Mouse (Mus musculus) heart, embryonic 12.5 days (tissue): Measurements from ENCODE around the gene Caskin2. TPM values are rescaled to one million over a fixed set of nuclear protein-coding genes. Genes with fewer than 3 reads are reported as not detected.
"Not testable (repeated sequence)": the region's sequence is repeated elsewhere in the genome, so short reads cannot be mapped to it uniquely, and the experiment has no call there.

ENCODE experiments used
- ATAC-seq: fragments of 200-750 bp; cut with Nextera tagmentation; 2 replicates; pipeline ENCODE4 v1.8.0; 2017; ENCODE audit warnings: moderate TSS enrichment, moderate library complexity; ENCODE audit not compliant: insufficient number of reproducible peaks, low FRiP score
- H3K27ac ChIP-seq: fragments of 300-500 bp; sonication (generic); 2 replicates; pipeline ENCODE4 v1.5.1; 2016; ENCODE audit warnings: mild to moderate bottlenecking, moderate library complexity; ENCODE audit not compliant: poor library complexity, severe bottlenecking
- H3K27me3 ChIP-seq: fragments of 300-500 bp; sonication (generic); replicated peaks from 2 replicates; pipeline ENCODE4 v1.6.1; 2016; ENCODE audit warnings: mild to moderate bottlenecking, moderate library complexity
- H3K36me3 ChIP-seq: fragments of 300-500 bp; sonication (generic); 2 replicates; pipeline ENCODE4 v1.6.1; 2016; ENCODE audit warnings: mild to moderate bottlenecking, moderate library complexity
- H3K4me1 ChIP-seq: fragments of 300-500 bp; sonication (generic); replicated peaks from 2 replicates; pipeline ENCODE4 v1.6.1; 2016; ENCODE audit warnings: mild to moderate bottlenecking
- H3K4me2 ChIP-seq: fragments of 300-500 bp; sonication (generic); 2 replicates; pipeline ENCODE4 v1.6.1; 2016; ENCODE audit warnings: mild to moderate bottlenecking, moderate library complexity
- H3K4me3 ChIP-seq: fragments of 300-500 bp; sonication (generic); 2 replicates; pipeline ENCODE4 v1.5.1; 2016; ENCODE audit warnings: mild to moderate bottlenecking
- H3K9ac ChIP-seq: fragments of 300-500 bp; sonication (generic); 2 replicates; pipeline ENCODE4 v1.6.1; 2016; ENCODE audit warnings: mild to moderate bottlenecking, moderate library complexity
- H3K9me3 ChIP-seq: fragments of 300-500 bp; sonication (generic); replicated peaks from 2 replicates; pipeline ENCODE4 v1.6.1; 2016; ENCODE audit warnings: mild to moderate bottlenecking, moderate library complexity
- WGBS: fragments of 180-500 bp; shearing (Covaris S2); methylation state at CpG from one replicate; pipeline ENCODE4 v1.1.7; 2016; 5-methylcytosine and 5-hydroxymethylcytosine counted together
- polyA plus RNA-seq: library from polyadenylated mRNA; unstranded; fragments of >200 nt; fragmentation: Nextera tagmentation; extraction: Ambion mirVana; gene quantifications from 2 replicates; pipeline ENCODE4 v1.2.1, GENCODE M21; 2016

Gene Caskin2
- 23.5 and 25.3 TPM in 2 replicates for polyA plus RNA-seq

- WGBS: under 1% methylated on average over 44 of the region's 44 CpGs
- peaks cover 43% of the 10 kb centered on the region for H3K36me3 ChIP-seq
- peaks cover 51% of the 10 kb centered on the region for H3K4me1 ChIP-seq
- H3K27ac ChIP-seq: peak within 1 kb of the TSS; percentile 91
- peak within 1 kb of the TSS; percentile 69 for H3K4me3 ChIP-seq
- H3K4me2 ChIP-seq: peak within 1 kb of the TSS; percentile 86
- H3K9me3 ChIP-seq: no peaks in the 10 kb centered on the region
- peak within 1 kb of the TSS; percentile 96 for H3K9ac ChIP-seq
- no peaks in the 10 kb centered on the region for H3K27me3 ChIP-seq
- ATAC-seq: peak; percentile 89
Measured at GRCm38 (mm10) chr11:115813507-115814296, at the start of gene Caskin2. Caskin2 (minus strand) TSS chr11:115813639.

DNA sequence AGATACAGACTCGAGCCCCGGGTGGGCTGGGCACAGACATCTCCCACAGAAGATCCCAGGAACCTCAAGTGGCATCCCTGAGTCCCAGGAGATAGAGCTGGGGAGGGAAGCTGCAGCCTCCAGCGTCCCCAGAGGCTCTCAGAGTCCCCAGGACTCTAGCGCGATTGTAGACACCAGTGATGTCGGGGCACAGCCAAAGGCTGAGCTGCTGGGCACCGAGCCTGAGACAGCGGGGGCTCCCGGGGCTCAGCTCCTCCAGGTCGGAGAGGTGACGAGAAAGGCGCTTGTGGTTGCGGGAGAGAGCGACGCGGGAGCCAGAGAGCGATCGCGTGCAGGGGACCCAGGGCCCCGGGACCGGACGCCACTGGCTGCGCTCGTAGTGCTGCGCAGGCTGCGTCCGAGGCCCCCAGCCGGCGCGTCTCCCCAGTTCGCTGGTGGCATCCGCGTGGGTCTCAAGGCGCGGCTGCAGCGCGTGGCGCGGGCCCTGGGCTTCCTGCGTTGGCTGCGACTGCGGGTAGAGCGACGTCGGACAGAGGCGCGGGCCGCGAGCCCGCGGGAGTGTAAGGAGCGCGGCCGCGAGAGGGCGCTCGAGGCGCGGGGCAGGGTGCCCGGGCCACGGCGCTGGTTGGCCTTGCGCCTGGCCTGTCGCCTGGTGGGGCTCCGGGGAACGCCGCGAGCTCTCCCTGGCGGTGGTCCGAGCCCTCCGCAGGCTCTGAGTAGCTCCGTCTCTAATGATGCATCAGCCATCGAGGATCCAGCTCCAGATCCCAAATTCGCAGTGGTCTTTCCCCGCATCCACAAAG is 45.9 kb upstream of the Caskin2 start:
- ATAC-seq: peak; percentile 73
- Histone ChIP-seq H3K4me3 (peak overlapping the region; percentile 47), H3K4me1 (peaks cover 16% of the 10 kb centered on the region), H3K36me3 (peaks cover 21% of the 10 kb centered on the region), H3K9ac (peak overlapping the region; percentile 57), H3K27me3 (peaks cover 62% of the 10 kb centered on the region), H3K9me3 (peaks cover 6% of the 10 kb centered on the region), H3K4me2 (peak overlapping the region; percentile 73), H3K27ac (no peak overlapping the region)
- WGBS: 1% methylated on average over 75 of the region's 75 CpGs

DNA sequence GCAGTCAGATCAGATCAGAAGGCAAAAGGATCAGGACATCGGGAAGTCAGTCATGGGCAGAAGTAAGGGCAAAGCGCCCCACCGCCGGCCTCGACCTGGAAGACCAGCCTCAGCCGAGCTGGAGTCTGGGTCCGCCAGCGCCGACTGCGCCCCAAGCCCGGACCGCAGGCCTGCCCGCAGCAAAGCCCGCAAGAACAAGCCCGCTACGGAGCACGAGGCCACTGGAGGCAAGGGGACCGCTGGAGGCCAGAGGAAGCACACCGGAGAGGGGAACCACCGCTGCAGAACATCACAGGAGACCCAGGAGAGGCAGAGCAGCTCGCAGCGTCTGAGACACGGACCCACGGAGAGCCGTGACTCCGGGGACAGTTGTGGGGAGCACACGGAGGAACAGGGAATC is 44.9 kb upstream of the Caskin2 start, which contains the start of gene Myo15b:
Myo15b (plus strand) TSS at position 53 of the 400 bp plus-strand sequence.
- no peak within 1 kb of the TSS for H3K27ac ChIP-seq
- H3K9me3 ChIP-seq: peaks cover 6% of the 10 kb centered on the region
- H3K4me1 ChIP-seq: peaks cover 16% of the 10 kb centered on the region
- no peak for ATAC-seq
- H3K36me3 ChIP-seq: peaks cover 31% of the 10 kb centered on the region
- 12% methylated on average over 27 of the region's 27 CpGs for WGBS
- peaks cover 61% of the 10 kb centered on the region for H3K27me3 ChIP-seq
- peak within 1 kb of the TSS; percentile 57 for H3K9ac ChIP-seq
- H3K4me2 ChIP-seq: peak within 1 kb of the TSS; percentile 73
- peak within 1 kb of the TSS; percentile 47 for H3K4me3 ChIP-seq

GRCm38 (mm10) chr11:115857936-115858335 is 44.5 kb upstream of the Caskin2 start:
- no peak for ATAC-seq
- 65% methylated on average over 13 of the region's 13 CpGs for WGBS
- H3K36me3 ChIP-seq: peaks cover 35% of the 10 kb centered on the region
- peaks cover 57% of the 10 kb centered on the region for H3K27me3 ChIP-seq
- H3K4me3 ChIP-seq: no peak overlapping the region
- peaks cover 16% of the 10 kb centered on the region for H3K4me1 ChIP-seq
- H3K9me3 ChIP-seq: peaks cover 6% of the 10 kb centered on the region
- H3K27ac ChIP-seq: no peak overlapping the region
- H3K9ac ChIP-seq: no peak overlapping the region
- no peak overlapping the region for H3K4me2 ChIP-seq

DNA sequence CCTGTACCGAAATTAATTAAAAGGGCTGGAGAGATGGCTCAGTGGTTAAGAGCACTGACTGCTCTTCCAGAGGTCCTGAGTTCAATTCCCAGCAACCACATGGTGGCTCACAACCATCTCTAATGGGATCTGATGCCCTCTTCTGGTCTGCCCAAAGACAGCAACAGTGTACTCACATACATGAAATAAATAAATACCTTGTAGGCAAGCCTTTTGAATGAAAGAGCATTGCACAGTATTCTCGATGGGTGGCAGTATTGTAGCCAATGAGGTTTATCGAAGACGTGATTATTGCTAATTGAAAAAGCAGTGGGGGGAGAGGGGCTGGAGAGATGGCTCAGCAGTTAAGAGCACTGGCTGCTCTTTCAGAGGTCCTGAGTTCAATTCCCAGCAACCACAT is 43.7 kb upstream of the Caskin2 start:
- WGBS: 87% methylated on average over 4 of the region's 4 CpGs
- not testable (repeated sequence) for ATAC-seq, H3K27ac ChIP-seq, H3K9me3 ChIP-seq, H3K9ac ChIP-seq, H3K4me2 ChIP-seq, H3K4me3 ChIP-seq
- peaks cover 43% of the 10 kb centered on the region for H3K36me3 ChIP-seq
- peaks cover 51% of the 10 kb centered on the region for H3K27me3 ChIP-seq
- H3K4me1 ChIP-seq: peaks cover 16% of the 10 kb centered on the region

GRCm38 (mm10) chr11:115854674-115855073 is 41.2 kb upstream of the Caskin2 start:
- no peak overlapping the region for H3K4me3 ChIP-seq
- ATAC-seq: no peak
- H3K27ac ChIP-seq: no peak overlapping the region
- H3K27me3 ChIP-seq: peaks cover 27% of the 10 kb centered on the region
- 80% methylated on average over 6 of the region's 6 CpGs for WGBS
- H3K4me2 ChIP-seq: no peak overlapping the region
- H3K9me3 ChIP-seq: peaks cover 6% of the 10 kb centered on the region
- H3K4me1 ChIP-seq: peaks cover 13% of the 10 kb centered on the region
- H3K9ac ChIP-seq: no peak overlapping the region
- peaks cover 67% of the 10 kb centered on the region for H3K36me3 ChIP-seq

DNA sequence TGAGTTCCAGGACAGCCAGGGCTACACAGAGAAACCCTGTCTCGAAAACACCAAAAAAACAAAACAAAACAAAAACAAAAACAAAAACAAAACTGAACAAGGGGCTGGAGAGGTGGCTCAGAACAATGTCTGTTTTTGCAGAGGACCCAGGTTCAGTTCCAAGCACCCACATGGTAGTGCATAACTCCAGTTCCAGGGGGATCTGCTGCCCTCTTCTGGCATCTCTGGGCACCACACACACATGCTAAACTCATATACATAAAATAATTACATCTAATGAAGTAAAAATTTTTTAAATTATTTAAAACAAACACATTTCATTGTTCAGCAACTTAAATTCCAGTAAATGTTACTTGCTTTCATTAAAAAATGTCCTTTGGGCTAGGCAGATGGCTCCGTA is 32.4 kb upstream of the Caskin2 start:
- 99% methylated on average over 2 of the region's 2 CpGs for WGBS
- Histone ChIP-seq H3K36me3 (peaks cover 64% of the 10 kb centered on the region), H3K27me3 (no peaks in the 10 kb centered on the region), H3K9me3 (peaks cover 6% of the 10 kb centered on the region), H3K27ac (no peak overlapping the region), H3K4me2 (no peak overlapping the region), H3K4me3 (no peak overlapping the region), H3K4me1 (peaks cover 41% of the 10 kb centered on the region), H3K9ac (no peak overlapping the region)
- no peak for ATAC-seq

GRCm38 (mm10) chr11:115844240-115844639 is 30.8 kb upstream of the Caskin2 start:
- Histone ChIP-seq H3K27ac (peak overlapping the region; percentile 97; the same call in 1 of the 2 replicates), H3K9me3 (peaks cover 6% of the 10 kb centered on the region), H3K4me1 (peaks cover 53% of the 10 kb centered on the region), H3K4me2 (no peak overlapping the region), H3K4me3 (no peak overlapping the region), H3K27me3 (no peaks in the 10 kb centered on the region), H3K9ac (peak overlapping the region; percentile 36; the same call in 1 of the 2 replicates), H3K36me3 (peaks cover 48% of the 10 kb centered on the region)
- no peak for ATAC-seq
- WGBS: 78% methylated on average over 8 of the region's 8 CpGs

DNA sequence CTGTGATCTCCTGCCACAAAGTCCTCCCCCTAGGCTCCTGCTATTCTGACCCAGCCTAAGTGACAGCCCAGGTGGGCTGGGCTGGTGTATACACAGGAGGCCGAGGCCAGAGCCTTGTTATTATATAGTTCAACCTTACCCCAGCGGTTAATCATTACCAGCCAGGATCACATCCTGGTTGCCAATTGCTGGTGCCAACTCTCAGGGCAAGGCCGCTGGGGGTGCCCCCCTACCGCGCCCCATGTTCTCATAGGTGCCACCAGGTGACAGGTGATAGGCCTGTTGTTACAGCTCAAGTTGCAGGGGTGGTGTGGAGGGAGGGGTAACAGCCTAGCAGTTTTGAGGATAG is 30.4 kb upstream of the Caskin2 start:
- Histone ChIP-seq H3K27ac (peak overlapping the region; percentile 97), H3K27me3 (no peaks in the 10 kb centered on the region)
- ATAC-seq: no peak

GRCm38 (mm10) chr11:115843141-115843890 is 29.9 kb upstream of the Caskin2 start:
- Histone ChIP-seq H3K27ac (peak overlapping the region; percentile 97), H3K4me3 (no peak overlapping the region), H3K4me2 (peak overlapping the region; percentile 42; the same call in 1 of the 2 replicates), H3K27me3 (no peaks in the 10 kb centered on the region), H3K36me3 (peaks cover 39% of the 10 kb centered on the region), H3K4me1 (peaks cover 63% of the 10 kb centered on the region), H3K9ac (peak overlapping the region; percentile 43; the same call in 1 of the 2 replicates), H3K9me3 (peaks cover 6% of the 10 kb centered on the region)
- no peak for ATAC-seq
- WGBS: 84% methylated on average over 11 of the region's 14 CpGs

More for the DNA sequence above, 30.4 kb upstream of the Caskin2 start:
- Histone ChIP-seq H3K9ac (no peak overlapping the region), H3K4me3 (no peak overlapping the region), H3K4me2 (no peak overlapping the region), H3K9me3 (peaks cover 6% of the 10 kb centered on the region), H3K4me1 (peaks cover 57% of the 10 kb centered on the region), H3K36me3 (peaks cover 45% of the 10 kb centered on the region)
- 88% methylated on average over 5 of the region's 5 CpGs for WGBS
